9 mouse cellular contexts compared by ENCODE assay signal in genomic region chr11:82389396-82390291, GRCm38 (mm10). TPM values are rescaled to one million over a fixed set of nuclear protein-coding genes. Genes with fewer than 3 reads are reported as not detected.
A peak's percentile ranks its signal among the peaks of the same experiment; 100 is the strongest.
DNase-seq lines count a peak whose midpoint lies in the region; ATAC-seq and TF ChIP-seq lines count a peak whose summit lies in the region.
"Had no signal": no experiment of that assay in that cellular context is flagged by ENCODE, and none has a peak within 500 bp of the region (broad histone marks: within the 10 kb centered on the region; RNA-seq: fewer than 3 reads in every experiment).

No protein-coding gene starts in this region.

- peak overlapping the region; percentile 99 for H3K4me2 ChIP-seq in forebrain, postnatal 0 days (ENCODE audit: low read depth)
- peak overlapping the region; percentile 90 for H3K4me2 ChIP-seq in limb, embryonic 14.5 days (replicated peaks; ENCODE audit: low read depth, low read length, severe bottlenecking)

- no peaks in the 10 kb centered on the region for H3K4me1 ChIP-seq in forebrain, postnatal 0 days (ENCODE audit: insufficient read depth)
- peaks cover 17% of the 10 kb centered on the region for H3K4me1 ChIP-seq in limb, embryonic 14.5 days (ENCODE audit: control insufficient read depth, insufficient read depth, low read length)

- ATAC-seq in cerebellum, adult (ENCODE audit: insufficient number of reproducible peaks, low FRiP score, low TSS enrichment) = no peak
- ATAC-seq in forebrain, postnatal 0 days = peak; percentile 44
- ATAC-seq in limb, embryonic 14.5 days (ENCODE audit: low FRiP score, low read depth) = no peak

- no peaks in the 10 kb centered on the region for H3K9me3 ChIP-seq in forebrain, postnatal 0 days (ENCODE audit: low read length)
- no peaks in the 10 kb centered on the region for H3K9me3 ChIP-seq in limb, embryonic 14.5 days (ENCODE audit: control insufficient read depth, low read length)

- WGBS in forebrain, postnatal 0 days = 2% methylated on average over 68 of the region's 69 CpGs
- 2% methylated on average over 48 of the region's 69 CpGs for WGBS in limb, embryonic 14.5 days

- peak; percentile 25 for DNase-seq in cerebellum, adult 11 months
- DNase-seq in right cerebral cortex, postnatal 10 days (ENCODE audit: low spot score in 2 of 2) = peak; percentile 52 to 59
- DNase-seq in right cerebral cortex, adult 2 months (ENCODE audit: low spot score in 2 of 2) = no peak
- DNase-seq in forebrain, postnatal 0 days = peak; percentile 54
- DNase-seq in limb, embryonic 14.5 days (ENCODE audit: low spot score) = no peak
- DNase-seq in right cerebral cortex, postnatal 25 days = peak; percentile 37
- DNase-seq in urinary bladder, postnatal 4 days (ENCODE audit: low spot score in 2 of 2) = no peak

- no peak for TF ChIP-seq POLR2A in limb, embryonic 14.5 days (IDR thresholded peaks at IDR 0.05; ENCODE audit: borderline replicate concordance, extremely low read depth, insufficient read depth, insufficient read length)

- peak; percentile 14; the same call in 1 of the 2 replicates for TF ChIP-seq CTCF in forebrain, postnatal 0 days (IDR thresholded peaks at IDR 0.05; ENCODE audit: low read depth)

- H3K27me3 ChIP-seq in forebrain, postnatal 0 days (ENCODE audit: insufficient read depth, low read length) = peaks cover 27% of the 10 kb centered on the region
- H3K27me3 ChIP-seq in limb, embryonic 14.5 days (ENCODE audit: control insufficient read depth, insufficient read depth, low read length) = peaks cover 75% of the 10 kb centered on the region

- peak overlapping the region; percentile 66 for H3K4me3 ChIP-seq in forebrain, postnatal 0 days (ENCODE audit: low read depth, low read length)
- peak overlapping the region; percentile 58 for H3K4me3 ChIP-seq in limb, embryonic 14.5 days (replicated peaks; ENCODE audit: low read length)

- H3K36me3 ChIP-seq in forebrain, postnatal 0 days (ENCODE audit: insufficient read depth) = no peaks in the 10 kb centered on the region
- H3K36me3 ChIP-seq in limb, embryonic 14.5 days (ENCODE audit: control insufficient read depth, insufficient read depth, low read length) = no peaks in the 10 kb centered on the region

- H3K9ac ChIP-seq in forebrain, postnatal 0 days = peak overlapping the region; percentile 64
- peak overlapping the region; percentile 48 for H3K9ac ChIP-seq in limb, embryonic 14.5 days (ENCODE audit: low read depth, low read length, severe bottlenecking)

- no peak overlapping the region for H3K27ac ChIP-seq in forebrain, postnatal 0 days (ENCODE audit: low read depth, low read length)
- no peak overlapping the region for H3K27ac ChIP-seq in limb, embryonic 14.5 days (replicated peaks; ENCODE audit: low read depth, low read length)

RNA-seq across cellular contexts. Expression of gene Tmem132e, which starts 0.9 kb away (rescaled TPM):
- 14.1 and 18.5 TPM in 2 replicates for total RNA-seq in forebrain, postnatal 0 days (2014; rRNA removed)
- 1.5 and 2.2 TPM in 2 replicates for polyA plus RNA-seq in forebrain, postnatal 0 days (2015; fragmentation: Nextera tagmentation; extraction: Ambion mirVana)
- 3.5 and 3.7 TPM in 2 replicates for polyA plus RNA-seq in limb, embryonic 14.5 days (2012; rRNA removed)
- polyA plus RNA-seq in limb, embryonic 14.5 days (2014; fragmentation: Nextera tagmentation; extraction: Ambion mirVana) = 1.0 and 1.2 TPM in 2 replicates
- polyA plus RNA-seq: C2C12 had no signal

Comparison
In these comparisons a context has a peak if more than half of its experiments do, and no peak if none do; other contexts are left out.
1. DNase-seq: peak in cerebellum, adult 11 months (single experiment), right cerebral cortex, postnatal 10 days (2 of 2), forebrain, postnatal 0 days (single experiment) and right cerebral cortex, postnatal 25 days (single experiment); none in right cerebral cortex, adult 2 months (0 of 2), limb, embryonic 14.5 days (single experiment) and urinary bladder, postnatal 4 days (0 of 2).